Mouse (Mus musculus): ENCODE measurements around the gene Trim45.

GRCm38 (mm10) chr3:100932077-100932944, 10.3 kb downstream of the Trim45 start:
- peak; percentile 26 for TF ChIP-seq CTCF (IDR thresholded peaks at IDR 0.05; ENCODE audit: low read depth)
- no peak for TF ChIP-seq EP300 (IDR thresholded peaks at IDR 0.05; ENCODE audit: low read depth)

Measured in heart, postnatal 0 days (tissue).